Mouse (Mus musculus): ENCODE data around the gene Poc1b. TPM values are rescaled to one million over a fixed set of nuclear protein-coding genes. Genes with fewer than 3 reads are reported as not detected.

Gene Poc1b
- polyA plus RNA-seq, 1 experiment from 2014 or later, result 20.2 TPM

GRCm38 (mm10) chr10:99224218-99224617 lies 117.4 kb downstream of the Poc1b start:
- Histone ChIP-seq H3K9ac (no peak overlapping the region), H3K27ac (no peak overlapping the region), H3K36me3 (no peaks in the 10 kb centered on the region), H3K4me3 (no peak overlapping the region), H3K4me1 (peaks cover 14% of the 10 kb centered on the region), H3K9me3 (replicated peaks) (no peaks in the 10 kb centered on the region), H3K4me2 (replicated peaks) (no peak overlapping the region), H3K27me3 (no peaks in the 10 kb centered on the region)
- no peak for ATAC-seq (ENCODE audit: low FRiP score)
- WGBS, result 85% methylated on average over 3 of the region's 3 CpGs

- 92% methylated on average over 5 of the region's 5 CpGs for WGBS
- Histone ChIP-seq H3K36me3 (no peaks in the 10 kb centered on the region), H3K27ac (no peak overlapping the region), H3K4me1 (peaks cover 16% of the 10 kb centered on the region), H3K9ac (no peak overlapping the region), H3K9me3 (replicated peaks) (no peaks in the 10 kb centered on the region), H3K4me3 (no peak overlapping the region), H3K27me3 (no peaks in the 10 kb centered on the region), H3K4me2 (replicated peaks) (no peak overlapping the region)
- ATAC-seq (ENCODE audit: low FRiP score), result no peak
Measured at GRCm38 (mm10) chr10:99226782-99227181, 119.9 kb downstream of the Poc1b start.

DNA sequence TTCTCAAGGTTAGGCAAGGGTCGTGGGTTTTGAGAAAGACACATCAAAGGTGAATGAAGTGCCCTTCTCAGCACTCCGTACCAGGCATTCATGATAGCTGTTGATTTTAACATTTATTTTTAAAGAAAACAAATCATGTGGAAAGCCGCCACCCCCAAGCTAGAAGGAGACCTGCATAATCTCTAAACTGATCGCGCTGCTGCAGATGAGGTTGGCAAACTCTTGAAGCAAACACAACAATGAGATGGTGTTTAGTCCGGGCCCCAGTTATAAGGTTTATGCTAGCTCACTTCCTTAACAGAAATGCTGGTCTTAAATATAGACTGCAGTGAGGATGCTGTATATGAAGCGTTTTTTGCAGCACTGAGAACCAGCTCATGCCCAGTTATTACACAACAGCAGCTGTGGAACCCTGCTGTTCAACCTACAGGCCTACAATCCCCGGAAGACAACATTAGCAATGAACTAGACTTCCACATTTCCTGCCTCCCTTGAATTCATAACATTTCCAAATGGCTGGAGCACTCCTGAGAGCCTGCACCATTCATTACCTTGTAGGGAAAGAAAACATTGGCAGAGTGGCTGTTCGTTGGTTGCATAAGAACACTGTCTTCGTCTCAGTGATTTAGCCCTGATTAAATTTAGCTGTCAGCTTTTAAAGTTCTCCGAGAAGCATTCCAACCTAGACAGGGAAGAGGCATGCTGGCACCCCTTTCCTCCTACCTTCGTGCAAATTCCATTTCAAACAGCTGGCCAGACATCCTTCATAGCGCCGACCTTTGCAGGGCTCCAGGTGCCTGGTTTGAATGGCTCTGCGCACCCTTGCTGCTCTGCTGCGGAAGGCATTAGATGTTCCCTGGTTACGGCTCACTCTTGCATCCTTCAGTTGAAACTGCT lies 121.4 kb downstream of the Poc1b start:
- Histone ChIP-seq H3K36me3 (no peaks in the 10 kb centered on the region), H3K4me1 (peaks cover 16% of the 10 kb centered on the region), H3K4me3 (no peak overlapping the region), H3K4me2 (replicated peaks) (peak overlapping the region; percentile 24; the same call in 1 of the 2 replicates), H3K9me3 (replicated peaks) (no peaks in the 10 kb centered on the region), H3K9ac (no peak overlapping the region), H3K27me3 (no peaks in the 10 kb centered on the region), H3K27ac (no peak overlapping the region)
- WGBS, result 32% methylated on average over 17 of the region's 17 CpGs
- ATAC-seq (ENCODE audit: low FRiP score), result no peak

DNA sequence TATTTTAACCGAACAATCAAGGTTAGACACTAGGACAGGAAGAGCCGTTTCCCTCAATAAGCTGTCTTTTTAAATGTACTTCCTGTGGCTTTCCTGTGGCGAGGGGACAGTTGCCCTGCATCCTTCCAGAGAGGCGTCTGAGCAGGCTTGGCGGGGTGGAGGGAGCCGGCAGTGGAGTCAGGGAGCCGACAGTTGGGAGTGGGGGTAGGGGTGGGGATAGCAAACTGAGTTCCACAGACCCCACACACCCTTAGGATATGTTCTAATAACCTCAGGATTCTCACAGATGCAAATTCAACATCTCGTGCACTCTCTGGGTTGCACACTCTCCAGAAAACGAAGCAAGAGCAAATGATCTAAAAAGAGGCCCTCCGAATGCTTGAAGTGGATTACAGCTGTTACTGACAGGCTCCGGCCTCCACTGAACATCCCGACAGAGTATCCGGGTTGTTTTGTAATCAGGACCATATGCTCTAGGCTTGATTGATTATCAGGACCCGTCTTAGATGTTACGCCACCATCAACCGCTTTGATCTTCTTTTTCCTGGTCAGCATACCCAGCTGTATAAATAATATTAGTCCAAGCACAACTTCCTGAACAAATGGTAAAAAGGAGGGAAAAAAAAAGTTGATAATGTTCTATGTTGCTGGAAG lies 122.3 kb downstream of the Poc1b start:
- no peaks in the 10 kb centered on the region for H3K27me3 ChIP-seq
- no peak for ATAC-seq (ENCODE audit: low FRiP score)
- no peak overlapping the region for H3K9ac ChIP-seq
- no peaks in the 10 kb centered on the region for H3K36me3 ChIP-seq
- no peaks in the 10 kb centered on the region for H3K9me3 ChIP-seq (replicated peaks)
- H3K4me3 ChIP-seq, result no peak overlapping the region
- peak overlapping the region; percentile 23; the same call in 1 of the 2 replicates for H3K27ac ChIP-seq
- peak overlapping the region; percentile 30 for H3K4me2 ChIP-seq (replicated peaks)
- peaks cover 16% of the 10 kb centered on the region for H3K4me1 ChIP-seq
- 20% methylated on average over 16 of the region's 16 CpGs for WGBS

DNA sequence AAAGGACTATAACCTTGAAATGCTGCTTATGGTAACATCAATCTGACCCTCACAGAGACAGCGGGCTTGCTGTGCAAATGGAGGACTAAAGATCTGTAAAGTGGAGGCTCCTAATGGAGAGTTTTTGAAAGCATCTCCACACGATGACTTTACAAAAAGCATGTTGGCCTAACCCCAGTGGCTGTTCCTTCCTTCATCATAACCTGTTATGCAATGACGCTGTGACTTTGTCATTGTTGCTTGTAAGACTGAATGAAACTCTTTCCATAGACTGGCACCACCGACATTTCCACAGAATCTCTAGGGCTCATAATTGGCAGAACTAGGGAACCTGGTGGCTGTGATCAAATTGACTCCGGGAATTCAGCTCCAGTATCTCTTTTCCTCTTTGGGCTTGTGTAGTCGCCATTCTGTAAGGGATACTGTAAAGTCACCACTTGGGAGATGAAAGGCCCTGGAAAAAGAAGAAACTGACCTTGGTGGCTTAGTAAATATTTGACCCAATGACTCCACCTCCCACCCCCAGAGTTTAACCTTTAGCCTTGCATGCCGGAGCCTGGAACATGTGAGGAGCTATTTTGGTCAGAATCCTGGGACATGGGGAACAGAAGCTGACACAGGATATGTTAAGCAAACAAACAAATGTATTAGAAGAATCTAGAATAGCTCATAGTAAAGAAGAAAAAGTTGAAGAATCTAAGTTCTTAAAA lies 125.8 kb downstream of the Poc1b start:
- no peak for ATAC-seq (ENCODE audit: low FRiP score)
- whole genome bisulfite sequencing, result 68% methylated on average over 7 of the region's 7 CpGs

GRCm38 (mm10) chr10:99234336-99234735 lies 127.5 kb downstream of the Poc1b start:
- H3K27ac ChIP-seq, result no peak overlapping the region
- no peaks in the 10 kb centered on the region for H3K36me3 ChIP-seq
- H3K4me3 ChIP-seq, result no peak overlapping the region
- no peak overlapping the region for H3K4me2 ChIP-seq (replicated peaks)
- ATAC-seq (ENCODE audit: low FRiP score), result no peak
- H3K27me3 ChIP-seq, result no peaks in the 10 kb centered on the region
- H3K4me1 ChIP-seq, result peaks cover under 1% of the 10 kb centered on the region
- WGBS, result 94% methylated on average over 8 of the region's 8 CpGs
- no peaks in the 10 kb centered on the region for H3K9me3 ChIP-seq (replicated peaks)
- no peak overlapping the region for H3K9ac ChIP-seq

More for the DNA sequence above, 125.8 kb downstream of the Poc1b start:
- Histone ChIP-seq H3K27ac (no peak overlapping the region), H3K36me3 (no peaks in the 10 kb centered on the region), H3K4me1 (peaks cover 15% of the 10 kb centered on the region), H3K4me2 (replicated peaks) (no peak overlapping the region), H3K9ac (no peak overlapping the region), H3K9me3 (replicated peaks) (no peaks in the 10 kb centered on the region), H3K4me3 (no peak overlapping the region), H3K27me3 (no peaks in the 10 kb centered on the region)

DNA sequence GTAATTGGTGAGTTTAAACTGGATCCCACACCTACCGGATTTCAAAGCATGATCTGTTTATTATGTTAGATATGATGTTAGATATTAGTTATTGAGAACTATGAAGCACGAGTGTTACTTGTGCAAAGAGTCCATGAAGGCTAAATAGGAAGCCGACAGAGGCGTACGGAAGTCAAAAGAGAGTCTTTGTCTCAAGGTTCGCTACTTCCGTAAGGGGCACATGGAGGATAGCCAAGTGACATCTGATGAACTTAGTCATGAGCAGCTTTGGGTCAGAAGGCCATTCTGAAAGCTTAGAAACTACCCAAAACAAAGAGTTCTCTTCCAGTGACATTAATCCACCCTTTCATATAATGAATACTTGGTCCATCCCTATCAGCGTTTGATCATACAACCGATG lies 128.2 kb downstream of the Poc1b start:
- Histone ChIP-seq H3K27ac (no peak overlapping the region), H3K27me3 (no peaks in the 10 kb centered on the region), H3K36me3 (no peaks in the 10 kb centered on the region), H3K4me1 (no peaks in the 10 kb centered on the region), H3K9ac (no peak overlapping the region), H3K4me2 (replicated peaks) (no peak overlapping the region), H3K9me3 (replicated peaks) (0 out of 2 replicates have a peak, but pooled peaks cover 2% of the 10 kb centered on the region), H3K4me3 (no peak overlapping the region)
- 88% methylated on average over 9 of the region's 9 CpGs for WGBS
- ATAC-seq (ENCODE audit: low FRiP score), result no peak

DNA sequence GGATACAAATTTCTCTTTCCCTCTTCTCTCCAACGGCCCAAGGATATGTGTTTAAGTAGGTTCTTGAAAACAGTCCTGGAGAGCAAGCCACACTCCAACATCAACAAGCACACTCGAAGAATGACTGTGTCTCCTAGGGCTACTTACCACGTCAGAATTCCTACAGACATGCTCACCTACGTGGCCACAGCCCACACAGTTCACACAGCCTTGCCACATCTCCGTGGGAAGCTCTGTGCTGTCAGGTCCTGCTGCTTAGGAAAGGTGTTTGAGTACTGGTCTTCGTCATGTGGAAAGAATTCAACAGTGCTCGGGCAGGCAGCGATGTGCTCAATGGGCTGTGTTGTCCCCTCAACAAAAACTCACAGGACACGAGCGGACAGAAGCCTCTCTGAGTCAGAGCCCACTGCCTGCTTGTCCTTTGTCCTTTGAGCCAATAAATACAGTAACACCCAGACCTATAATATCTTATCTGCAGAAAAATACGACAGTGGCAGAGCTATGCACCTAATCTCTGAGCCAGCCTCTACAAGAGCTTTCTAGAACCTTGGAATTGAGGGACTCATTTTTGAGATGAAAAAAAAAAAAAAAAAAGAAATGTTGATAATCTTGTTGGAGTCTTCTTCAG lies 130.5 kb downstream of the Poc1b start:
- H3K9ac ChIP-seq, result no peak overlapping the region
- H3K27ac ChIP-seq, result no peak overlapping the region
- ATAC-seq (ENCODE audit: low FRiP score), result no peak
- no peaks in the 10 kb centered on the region for H3K36me3 ChIP-seq
- no peak overlapping the region for H3K4me2 ChIP-seq (replicated peaks)
- 0 out of 2 replicates have a peak, but pooled peaks cover 2% of the 10 kb centered on the region for H3K9me3 ChIP-seq (replicated peaks)
- 0 out of 2 replicates have a peak, but pooled peaks cover 7% of the 10 kb centered on the region for H3K4me1 ChIP-seq
- H3K4me3 ChIP-seq, result no peak overlapping the region
- no peaks in the 10 kb centered on the region for H3K27me3 ChIP-seq
- WGBS, result 70% methylated on average over 11 of the region's 11 CpGs

DNA sequence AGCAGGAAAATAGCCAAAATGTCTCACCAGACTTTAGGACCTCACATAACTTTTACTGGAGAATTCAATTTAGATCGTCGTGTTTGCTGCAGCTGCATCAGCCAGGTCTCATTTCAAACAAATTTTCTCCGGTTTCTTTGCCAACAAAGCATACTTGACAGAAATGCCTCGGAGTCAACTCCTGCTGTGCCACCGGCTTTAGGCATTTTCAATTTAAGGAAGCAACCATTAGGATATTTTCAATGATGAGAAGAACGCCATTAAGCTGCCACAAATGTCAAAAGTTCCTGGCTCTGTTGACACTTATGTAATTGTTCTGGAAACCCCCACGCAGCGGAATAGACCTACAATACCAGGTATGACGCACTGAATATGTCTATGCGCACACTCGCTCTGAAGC lies 131.7 kb downstream of the Poc1b start:
- Histone ChIP-seq H3K27me3 (no peaks in the 10 kb centered on the region), H3K4me3 (no peak overlapping the region), H3K9ac (no peak overlapping the region), H3K9me3 (replicated peaks) (0 out of 2 replicates have a peak, but pooled peaks cover 2% of the 10 kb centered on the region), H3K36me3 (no peaks in the 10 kb centered on the region), H3K4me1 (0 out of 2 replicates have a peak, but pooled peaks cover 7% of the 10 kb centered on the region), H3K27ac (no peak overlapping the region), H3K4me2 (replicated peaks) (no peak overlapping the region)
- WGBS, result 62% methylated on average over 11 of the region's 11 CpGs
- ATAC-seq (ENCODE audit: low FRiP score), result no peak

DNA sequence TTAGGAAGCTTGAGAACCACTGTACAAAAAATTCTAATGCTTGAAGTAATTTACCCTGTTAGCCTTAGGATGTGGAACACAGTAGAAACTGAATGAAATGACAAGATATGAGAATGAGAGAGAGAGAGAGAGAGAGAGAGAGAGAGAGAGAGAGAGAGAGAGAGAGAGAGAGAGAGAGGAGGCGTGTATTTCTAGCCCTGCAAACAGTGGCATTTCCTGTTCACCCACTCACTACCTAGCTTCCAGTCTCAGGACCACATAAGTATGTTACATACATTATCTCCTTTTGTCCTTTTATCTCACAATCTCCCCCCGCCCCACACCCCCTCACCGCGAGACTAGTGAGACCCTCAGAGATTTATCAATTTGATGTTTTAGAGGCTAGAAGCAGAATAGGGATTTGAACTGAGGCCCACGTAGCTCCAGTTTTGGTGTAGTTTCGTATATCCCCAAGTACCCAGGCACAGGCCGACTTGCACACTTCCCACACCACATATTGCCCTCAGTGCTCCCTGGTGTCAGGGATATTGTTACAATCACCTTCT lies 134.5 kb downstream of the Poc1b start:
- Histone ChIP-seq H3K9ac (no peak overlapping the region), H3K4me1 (0 out of 2 replicates have a peak, but pooled peaks cover 7% of the 10 kb centered on the region)
- 83% methylated on average over 6 of the region's 7 CpGs for WGBS

DNA sequence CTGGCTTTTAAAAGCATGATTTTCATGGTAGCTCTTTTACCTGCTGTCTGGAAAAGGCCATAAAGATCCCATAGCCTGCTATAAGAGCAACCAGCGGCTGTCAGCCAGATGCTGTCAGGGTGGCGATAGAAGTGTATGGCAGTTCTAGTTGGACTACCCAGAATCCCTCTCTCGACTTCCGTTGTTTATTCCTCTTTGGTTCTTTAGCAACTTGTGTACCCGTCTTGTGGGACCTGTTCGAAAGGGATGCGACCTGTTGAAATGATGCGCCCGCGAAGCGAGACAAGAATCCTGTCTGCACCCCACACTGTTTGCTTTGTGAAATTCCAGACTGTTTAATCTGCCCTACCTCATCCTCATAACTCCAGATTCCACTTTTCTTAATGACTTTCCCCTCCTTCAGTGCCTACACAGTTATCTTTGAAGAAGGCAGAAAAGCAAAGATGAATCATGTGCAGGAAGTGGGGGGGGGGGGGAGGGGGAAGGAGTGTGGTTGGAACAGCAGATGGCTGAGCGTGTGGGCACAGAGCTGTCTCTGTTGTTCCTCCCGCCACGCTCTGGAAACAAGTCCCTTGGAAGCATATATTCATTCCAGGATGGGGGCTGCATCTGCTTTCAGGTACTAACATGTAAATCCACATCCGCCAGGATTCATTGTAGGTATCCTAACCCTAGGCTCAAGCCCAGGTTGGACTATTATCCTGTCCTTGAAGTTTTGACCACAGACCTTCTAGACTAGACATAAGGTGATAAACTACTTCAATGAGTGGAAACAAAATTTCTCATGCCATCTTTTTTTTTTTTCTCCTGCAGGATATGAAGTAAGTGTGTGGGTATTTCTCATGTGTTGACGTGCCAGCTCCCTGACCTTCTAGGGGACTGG lies 135.2 kb downstream of the Poc1b start:
- 0 out of 2 replicates have a peak, but pooled peaks cover 7% of the 10 kb centered on the region for H3K4me1 ChIP-seq
- no peak overlapping the region for H3K4me2 ChIP-seq (replicated peaks)
- 0 out of 2 replicates have a peak, but pooled peaks cover 2% of the 10 kb centered on the region for H3K9me3 ChIP-seq (replicated peaks)
- no peaks in the 10 kb centered on the region for H3K27me3 ChIP-seq
- H3K4me3 ChIP-seq, result no peak overlapping the region
- no peak overlapping the region for H3K9ac ChIP-seq
- no peak for ATAC-seq (ENCODE audit: low FRiP score)
- no peaks in the 10 kb centered on the region for H3K36me3 ChIP-seq
- WGBS, result 76% methylated on average over 16 of the region's 16 CpGs
- H3K27ac ChIP-seq, result no peak overlapping the region

More for the DNA sequence above, 134.5 kb downstream of the Poc1b start:
- Histone ChIP-seq H3K4me2 (replicated peaks) (no peak overlapping the region), H3K27me3 (no peaks in the 10 kb centered on the region), H3K4me3 (no peak overlapping the region), H3K27ac (no peak overlapping the region), H3K9me3 (replicated peaks) (0 out of 2 replicates have a peak, but pooled peaks cover 2% of the 10 kb centered on the region), H3K36me3 (no peaks in the 10 kb centered on the region)
- no peak for ATAC-seq (ENCODE audit: low FRiP score)
